Mouse (Mus musculus): ENCODE results near the gene Klf12.
A peak's percentile ranks its signal among the peaks of the same experiment; 100 is the strongest.

Klf12 gene

DNA sequence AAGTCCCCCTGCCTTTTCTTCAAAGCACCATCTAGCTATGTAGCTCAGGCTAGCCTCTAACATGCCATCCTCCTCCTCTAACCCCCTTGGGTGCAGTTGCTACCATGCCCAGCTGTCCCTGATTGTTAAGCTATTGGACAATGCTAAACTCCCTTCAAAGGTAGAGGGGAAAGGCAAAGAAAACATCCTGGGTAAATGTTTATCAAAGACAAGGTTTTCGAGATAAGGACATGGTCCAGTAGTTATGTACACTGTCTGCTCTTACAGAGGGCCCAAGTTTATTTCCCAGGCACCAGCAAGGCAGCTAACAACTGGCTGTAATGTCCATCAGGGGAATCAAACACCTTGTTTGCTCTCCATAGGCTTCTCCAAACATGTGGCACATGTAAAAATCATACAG, 53.1 kb downstream of the Klf12 start:
- no peak for DNase-seq

DNA sequence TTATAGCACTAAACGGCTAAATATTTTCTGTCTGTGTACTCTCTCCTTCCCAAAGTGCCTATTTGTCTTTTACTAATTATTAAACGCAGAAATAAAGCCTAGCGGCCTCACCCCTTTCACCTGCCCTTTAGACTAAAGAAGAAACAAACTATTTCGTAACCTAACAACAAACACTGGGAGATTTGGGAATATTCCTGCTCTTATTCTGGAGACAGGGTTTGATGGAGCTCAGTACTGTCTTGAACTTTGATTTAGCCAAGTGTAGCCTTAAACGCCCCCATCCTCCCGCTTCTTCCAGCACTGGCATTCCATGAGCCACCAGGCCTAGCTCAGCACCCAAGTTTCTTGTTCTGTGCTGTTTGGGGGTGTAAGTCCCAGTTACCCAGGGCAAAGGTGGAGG, 56.4 kb downstream of the Klf12 start:
- DNase-seq = no peak

DNA sequence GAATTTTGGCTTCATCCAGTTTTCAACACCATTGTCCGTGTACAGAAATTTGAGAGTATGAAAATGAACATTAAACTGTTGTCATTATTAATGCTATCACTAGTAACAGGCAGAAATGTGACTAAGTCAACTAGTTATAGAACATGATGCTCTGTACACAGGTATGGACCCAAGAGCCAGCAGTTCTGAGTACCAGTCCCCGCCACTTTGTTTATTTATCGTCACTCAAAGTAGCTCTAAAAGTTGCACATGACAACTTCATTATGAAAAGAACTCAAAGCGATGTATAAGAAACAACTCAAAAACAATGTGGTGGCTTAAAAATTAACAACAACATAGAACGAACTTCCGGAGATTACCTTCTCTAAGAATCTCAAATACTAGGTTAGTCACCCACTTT, 56.8 kb downstream of the Klf12 start:
- DNase-seq = no peak

DNA sequence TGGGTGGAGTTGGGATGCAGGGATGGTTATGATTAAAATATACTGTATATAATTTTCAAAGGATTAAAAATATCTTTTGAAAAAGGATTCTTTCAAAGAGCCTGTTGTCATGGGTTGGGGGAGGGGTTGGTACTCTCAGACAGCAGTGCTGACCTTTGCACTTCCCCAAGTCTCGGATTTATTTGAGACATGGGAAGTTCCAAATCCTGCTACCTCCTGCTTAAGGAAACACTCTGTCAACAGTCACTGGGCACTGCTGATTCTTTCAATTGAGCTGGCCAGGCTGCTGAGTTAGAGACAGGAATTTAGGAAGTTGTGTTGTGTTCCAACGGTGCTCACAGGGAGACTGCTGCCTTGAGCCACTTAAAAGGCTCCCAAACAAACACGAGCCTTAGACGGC, 60.3 kb downstream of the Klf12 start:
- DNase-seq = peak; percentile 7 to 27

DNA sequence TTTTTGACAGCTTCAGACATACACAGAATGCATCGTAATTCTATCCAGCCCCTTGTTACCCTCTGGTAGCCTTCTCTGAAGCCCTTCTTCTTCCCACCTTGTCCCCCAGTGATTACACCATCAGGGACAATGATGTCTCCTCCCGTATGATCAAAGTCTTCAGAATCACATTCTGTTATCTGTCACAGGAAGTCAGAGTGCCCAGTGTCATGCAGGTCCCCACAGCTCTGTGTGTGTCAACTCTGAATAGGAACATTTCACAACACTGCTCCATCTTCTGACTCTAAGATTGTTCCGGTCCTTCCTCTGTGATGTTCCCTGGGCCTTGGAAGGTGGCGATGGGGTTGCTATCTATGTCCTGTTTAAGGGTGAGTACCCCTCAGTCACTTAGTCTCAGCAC, 62.2 kb downstream of the Klf12 start:
- DNase-seq = no peak

DNA sequence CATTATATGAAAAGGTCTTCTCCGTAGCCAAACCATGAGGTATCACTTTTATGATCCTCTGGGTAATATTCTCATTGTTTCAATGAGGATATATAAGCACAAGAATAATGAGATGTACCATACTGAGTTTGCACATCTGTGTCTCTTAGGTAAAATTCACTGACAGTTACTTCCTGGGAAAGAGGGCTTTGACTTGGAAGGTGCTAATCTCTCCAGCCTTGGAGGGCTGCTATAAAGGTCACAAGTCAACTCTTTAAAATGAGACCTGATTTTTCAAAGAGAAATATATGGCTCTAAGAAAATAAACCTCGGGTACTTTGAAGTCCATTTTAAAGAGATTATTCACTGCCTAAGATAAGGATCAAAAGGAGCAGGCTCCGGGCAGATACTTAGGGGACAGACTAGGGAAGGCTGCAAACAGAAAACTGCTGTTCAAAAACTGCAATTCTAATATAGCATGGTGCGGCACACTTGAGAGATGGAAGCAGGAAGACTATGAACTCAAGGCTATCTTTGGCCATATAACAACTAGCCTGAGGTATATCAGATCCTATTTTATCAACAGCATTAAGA, 69.2 kb downstream of the Klf12 start:
- no peak for DNase-seq

DNA sequence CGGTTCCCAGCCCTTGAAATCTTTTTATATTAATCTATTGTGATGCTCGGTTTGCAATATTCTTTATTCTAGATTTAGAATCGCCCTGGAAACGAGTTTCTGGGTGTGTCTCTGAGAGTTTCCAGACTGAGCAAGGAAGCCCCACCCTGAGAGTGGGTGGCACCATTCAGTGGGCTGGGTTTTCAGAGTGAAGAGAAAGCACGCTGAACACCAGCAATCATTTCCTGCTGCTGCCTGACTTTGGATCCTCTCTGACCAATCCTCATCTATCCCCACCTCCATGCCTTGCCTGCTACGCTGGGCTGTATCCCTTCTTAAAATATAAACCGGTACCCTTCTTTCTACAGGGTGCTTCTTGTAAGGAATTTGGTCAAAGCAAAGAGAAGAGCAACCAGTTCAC, 71.4 kb downstream of the Klf12 start:
- DNase-seq = no peak

DNA sequence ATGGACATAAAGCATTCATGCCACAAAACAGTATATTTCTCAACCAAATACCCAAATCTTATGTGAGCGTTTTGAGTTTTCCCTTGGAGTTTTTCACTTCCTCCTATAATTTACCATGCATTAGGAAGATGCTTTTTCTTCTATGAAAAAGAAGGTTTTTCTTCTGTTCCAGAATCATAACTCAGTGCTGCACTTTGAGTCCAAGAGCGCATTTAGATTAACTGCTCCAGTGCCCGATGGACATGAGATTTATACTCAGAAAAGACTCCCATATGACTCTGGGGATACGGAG, 72.7 kb downstream of the Klf12 start:
- DNase-seq = no peak

DNA sequence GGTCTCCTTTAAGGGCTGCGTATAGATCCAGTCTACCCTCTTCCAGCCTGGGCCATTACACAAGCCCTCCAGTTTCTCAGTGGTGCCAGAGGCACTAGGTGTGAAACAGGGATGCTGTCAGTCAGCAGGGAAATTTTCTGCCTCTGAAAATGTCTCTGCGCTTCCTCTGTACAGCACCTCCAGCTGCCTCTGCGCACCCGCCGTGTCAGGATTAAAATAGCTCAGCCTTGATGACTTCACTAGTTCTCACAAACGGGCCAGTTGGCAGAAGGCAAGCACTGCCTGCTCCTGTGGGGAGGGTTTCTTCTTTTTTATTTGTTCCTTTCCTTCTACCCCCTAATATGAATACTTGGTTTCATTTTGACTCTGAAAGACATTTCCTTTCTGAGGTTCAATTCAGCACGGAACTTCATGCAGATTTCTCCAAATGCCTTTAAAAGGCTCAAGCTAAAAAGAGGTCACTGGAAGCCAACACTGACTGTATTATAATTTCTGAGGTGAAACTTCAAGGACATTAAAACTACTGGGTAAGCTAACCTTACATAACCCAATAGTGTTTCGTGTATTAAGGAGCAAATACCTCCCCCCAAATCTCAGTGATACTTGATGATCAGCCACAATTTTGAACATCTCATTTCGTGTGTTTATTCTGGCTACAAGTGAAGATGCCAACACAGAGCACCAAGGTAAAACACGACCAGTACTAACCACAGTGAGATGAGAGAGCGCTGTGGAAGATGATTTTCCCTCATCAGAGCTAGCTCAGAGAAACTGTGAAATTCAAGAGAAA, 73.2 kb downstream of the Klf12 start:
- peak; percentile 13 to 24 for DNase-seq

DNA sequence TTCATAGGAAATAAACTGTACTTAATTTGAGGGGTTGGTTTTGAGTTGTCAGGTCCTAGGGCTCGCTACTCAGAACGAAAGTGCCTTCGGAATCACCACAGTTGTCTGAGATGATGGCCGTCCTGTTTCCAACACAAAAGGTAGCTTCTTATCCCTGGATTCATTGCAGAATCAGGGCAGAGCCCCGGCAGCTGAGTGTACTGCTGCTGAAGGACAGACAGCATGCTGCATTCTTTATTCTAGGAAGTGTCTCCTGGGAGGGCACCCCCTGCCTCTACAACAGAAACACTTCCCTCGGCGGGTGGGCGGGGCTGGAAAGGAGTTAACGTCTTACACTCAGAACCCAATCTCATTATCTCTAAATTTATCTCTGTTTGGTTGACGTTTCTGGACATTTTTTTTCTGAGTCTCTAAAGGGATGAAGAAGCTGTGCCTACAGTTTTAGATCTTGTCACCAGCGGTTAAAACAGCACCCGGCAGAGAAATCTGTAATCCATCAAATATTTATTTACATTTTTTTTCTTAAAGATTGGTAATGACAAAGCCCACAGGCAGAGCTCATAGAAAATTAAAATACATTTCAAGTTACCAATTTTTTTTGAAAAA, 74.6 kb downstream of the Klf12 start:
- DNase-seq = peak in 1 of 2 experiments; percentile 8

DNA sequence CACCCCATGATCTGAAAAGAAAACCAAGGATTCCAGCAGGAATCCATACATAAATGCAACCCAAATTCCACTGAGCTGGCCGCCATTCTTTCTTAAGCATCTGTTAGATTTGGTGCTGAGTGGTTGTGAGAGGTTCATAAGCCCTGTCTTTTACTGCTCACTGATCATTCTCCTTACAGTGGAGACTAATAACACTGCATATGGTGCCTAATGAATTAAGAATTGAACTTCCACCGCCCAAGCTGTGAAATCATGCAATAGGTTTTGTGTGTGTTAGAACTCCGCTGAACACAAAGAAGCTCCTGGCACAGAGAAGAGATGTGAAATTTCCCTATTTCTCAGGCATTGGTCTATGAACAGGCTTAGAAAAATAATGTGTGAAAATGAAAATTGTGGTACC, 77.4 kb downstream of the Klf12 start:
- no peak for DNase-seq

DNA sequence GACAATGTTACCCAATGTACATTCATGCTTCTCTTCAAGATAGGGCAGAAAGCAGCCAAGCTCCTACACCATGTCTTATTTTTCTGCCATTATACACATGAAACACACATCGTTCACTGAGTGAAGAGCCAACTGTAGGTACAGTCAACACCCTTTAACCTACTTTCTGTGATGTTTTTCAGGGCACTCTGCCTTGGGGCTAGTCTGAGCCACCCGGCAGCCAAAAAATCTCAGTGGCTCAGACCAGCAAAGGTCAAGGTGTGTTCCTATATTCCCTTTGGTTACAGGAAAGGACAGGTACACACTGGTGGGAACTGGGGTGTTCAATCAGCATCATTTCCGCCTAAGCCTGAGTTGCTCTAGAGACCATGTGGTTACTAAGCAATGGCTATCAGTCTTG, 78.3 kb downstream of the Klf12 start:
- no peak for DNase-seq

DNA sequence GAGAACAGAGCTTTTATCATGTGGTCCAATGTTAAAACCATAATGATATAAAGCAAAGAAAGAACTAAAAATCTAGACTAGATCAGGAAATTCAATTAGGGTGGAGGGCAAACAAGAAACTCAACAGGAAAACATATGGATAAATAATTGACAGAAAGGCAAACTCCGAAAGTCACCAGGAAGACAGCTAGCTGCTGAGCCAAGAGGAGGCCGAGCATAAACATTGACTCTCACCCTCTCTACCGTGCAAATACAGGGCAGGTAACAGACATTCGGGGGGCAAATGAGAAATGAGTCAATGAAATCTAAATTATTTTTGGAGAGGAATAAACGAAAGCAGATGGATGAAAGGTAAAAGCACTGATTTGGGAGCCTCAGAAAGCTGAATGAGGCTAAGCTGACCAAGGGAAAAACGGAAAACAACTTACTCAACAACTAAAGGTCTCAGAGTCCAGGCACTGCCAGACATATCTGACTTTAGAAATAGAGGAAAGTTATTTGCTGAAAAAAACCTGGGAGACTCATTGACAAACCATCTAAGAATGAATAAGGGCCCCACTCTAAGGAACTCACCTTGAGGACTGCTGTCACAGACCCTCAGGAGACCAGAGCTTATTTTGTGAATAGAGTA, 84.3 kb downstream of the Klf12 start:
- DNase-seq = no peak

DNA sequence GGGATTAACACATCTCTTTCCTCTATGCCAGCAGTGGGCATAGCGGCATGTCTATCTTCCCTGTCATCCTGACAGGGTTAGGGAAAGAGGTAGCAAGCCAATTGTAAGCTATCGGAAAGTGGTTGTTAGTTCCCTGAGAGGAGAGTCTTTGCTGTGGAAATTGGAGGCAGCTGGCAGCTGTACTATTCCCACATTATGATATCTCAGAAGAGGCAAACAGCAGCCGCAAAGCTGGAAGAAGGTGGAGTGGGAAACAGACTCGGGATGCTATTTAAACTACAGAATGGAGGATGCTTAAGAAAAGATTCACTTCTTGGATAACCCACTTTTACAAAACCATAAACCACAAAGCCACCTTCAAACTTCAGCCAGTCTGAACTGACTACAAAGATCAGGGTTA, 85.8 kb downstream of the Klf12 start:
- no peak for DNase-seq

DNA sequence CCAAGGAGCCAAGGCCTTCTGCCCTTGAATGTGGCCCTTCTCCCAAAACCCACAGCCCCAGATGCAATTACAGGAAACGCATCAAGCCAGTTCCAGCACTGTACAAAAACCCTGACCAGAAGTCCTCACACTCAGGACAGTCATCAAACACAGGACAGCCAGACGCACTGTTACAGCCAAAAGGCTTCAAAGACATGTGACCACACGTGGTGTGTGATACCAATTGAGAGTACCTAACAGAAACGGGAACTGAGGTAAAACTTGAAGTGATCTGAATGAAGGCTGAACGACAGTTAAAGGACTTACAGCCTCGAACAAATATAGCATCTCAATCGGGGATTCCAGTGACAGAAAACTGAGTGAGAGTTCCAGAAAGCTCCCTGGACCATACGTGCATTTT, 87.3 kb downstream of the Klf12 start:
- DNase-seq = no peak

DNA sequence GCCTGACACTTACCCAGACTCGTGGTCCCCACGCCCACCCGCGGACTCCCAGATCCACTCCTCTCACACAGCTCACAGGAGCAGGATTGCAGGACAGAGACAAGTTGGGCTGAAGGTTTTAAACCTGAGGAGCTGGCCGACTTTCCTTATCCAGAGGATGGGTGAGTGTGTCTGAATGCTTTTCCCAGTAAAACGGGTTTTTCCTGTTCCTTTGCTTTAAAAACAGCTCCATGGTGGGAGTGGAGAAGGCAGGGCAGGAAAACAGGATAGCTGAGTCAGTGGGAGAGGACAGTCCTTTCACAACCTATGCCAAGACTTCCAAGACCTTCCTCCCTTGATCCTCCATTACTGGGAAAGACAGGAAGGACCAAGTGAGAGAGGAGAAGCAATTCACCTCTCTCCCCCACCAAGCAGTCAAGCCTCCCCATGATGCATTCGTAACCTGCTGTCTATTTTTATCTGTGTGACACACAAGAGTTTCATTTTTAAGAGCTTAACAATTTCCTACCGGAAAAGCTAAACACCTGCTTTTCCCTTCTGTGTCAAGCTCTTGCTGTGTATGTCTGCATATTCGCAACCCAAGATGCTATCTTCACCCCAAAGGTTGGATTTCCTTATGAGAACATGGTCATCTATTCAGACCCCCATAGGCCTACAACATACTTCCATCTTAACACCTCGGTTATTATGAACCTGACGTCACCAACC, 94.8 kb downstream of the Klf12 start:
- no peak for DNase-seq

DNA sequence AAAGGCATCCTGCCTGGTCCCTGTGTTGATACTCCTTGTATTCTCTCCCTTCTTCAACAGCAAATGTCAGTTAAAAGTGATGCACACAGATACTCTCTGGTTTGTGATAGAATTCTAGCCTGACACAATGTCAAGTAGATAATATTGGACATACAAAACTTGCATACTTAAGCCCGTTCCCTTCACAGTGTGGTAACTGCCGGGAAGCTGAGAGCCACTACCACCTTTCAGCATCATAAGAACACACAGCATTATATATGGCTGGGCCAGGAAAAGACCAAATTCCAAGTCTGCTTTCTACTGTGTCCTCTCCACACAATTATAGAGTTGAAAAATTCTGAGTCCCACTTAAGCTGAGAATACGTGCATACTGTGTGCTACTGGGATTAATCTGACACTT, 97.1 kb downstream of the Klf12 start:
- no peak for DNase-seq

DNA sequence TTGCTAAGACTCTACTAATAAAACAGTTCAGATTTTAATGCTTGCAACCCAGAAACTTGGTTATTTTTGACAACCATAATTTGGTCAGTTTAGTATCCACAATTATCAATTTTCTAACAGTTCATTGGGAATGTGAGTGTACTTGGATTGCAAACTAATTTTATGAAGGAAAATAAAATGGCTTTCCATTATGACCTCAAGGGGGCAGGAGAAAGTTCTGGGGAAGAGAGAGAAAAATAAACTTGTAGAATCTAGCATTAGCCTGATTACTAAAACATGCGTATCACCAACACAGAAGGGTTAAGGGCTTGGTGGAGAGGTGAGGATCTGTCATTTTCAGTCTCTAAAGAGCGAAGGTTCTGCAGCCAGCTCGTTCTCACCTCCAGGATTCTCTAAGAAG, 106.7 kb downstream of the Klf12 start:
- DNase-seq = no peak

DNA sequence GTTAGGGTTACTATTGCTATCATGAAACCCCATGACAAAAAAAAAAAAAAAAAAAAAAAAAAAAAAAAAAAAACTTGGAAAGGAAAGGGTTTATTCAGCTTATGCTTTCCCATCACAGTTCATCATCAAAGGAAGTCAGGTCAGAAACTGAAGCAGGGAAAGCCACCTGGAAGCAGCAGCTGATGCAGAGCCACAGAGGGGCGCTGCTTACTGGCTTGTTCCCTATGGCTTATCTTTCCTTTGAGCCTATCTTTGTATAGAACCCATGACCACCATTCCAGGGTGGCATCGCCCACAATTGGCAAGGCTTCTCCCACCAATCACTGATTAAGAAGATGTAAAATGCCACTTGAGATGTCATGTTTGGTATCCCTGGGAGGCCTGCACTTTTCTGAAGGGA, 119.4 kb downstream of the Klf12 start:
- no peak for DNase-seq

DNA sequence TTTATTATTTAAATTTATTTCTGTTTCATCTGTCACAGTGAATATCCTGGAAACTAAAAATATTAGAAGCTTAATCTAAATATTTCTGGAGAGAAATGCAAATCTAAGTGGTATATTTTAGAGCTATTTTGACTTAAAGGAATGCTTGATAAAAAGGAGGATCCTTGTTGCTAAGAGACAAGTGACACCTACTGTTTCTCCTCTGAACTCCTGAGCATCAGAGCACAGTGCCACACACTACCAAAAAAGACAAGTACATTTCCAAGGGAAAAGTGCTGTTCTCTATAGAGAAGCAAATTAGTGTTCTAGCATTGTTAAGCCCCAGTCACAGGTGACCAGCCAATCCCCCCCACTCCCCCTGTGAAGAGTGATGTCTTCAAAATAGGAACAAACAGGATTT, 127.8 kb downstream of the Klf12 start:
- DNase-seq = no peak

DNA sequence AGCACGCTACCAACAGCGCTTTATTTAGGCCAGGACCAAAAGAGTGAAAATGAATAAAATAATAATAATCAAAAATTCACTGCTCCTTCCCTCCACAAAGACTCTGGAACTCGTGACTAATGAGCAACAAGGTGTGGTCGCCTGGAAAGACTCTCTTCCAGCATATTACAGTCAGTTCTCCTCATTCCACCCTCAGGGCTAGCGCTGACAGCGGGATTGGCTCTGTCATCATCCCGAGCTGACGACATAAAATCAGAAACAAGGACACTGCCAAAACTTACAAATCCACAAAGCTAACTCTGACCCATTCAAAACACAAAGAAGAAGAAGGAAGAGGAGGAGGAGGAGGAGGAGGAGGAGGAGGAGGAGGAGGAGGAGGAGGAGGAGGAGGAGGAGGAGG, 136.8 kb downstream of the Klf12 start:
- no peak for DNase-seq

DNA sequence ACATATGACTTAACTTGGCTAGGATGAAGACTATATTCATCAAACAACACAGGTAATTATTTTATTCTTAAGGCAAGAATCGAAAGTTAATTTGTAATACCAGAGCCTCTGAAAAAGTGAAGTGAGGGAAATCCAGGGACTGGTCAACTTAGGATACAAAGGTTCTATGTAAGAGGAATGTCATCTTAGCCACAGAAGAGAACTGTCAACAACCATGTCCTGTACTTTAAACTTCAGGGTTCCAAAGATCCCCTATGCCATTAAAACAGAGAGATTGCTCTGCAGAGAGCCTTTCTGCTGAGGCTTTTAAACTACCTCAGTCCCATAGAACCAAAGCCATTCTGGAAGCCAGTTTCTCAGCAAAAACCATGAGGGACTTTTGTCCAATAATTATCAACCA, 144.1 kb downstream of the Klf12 start:
- no peak for DNase-seq

DNA sequence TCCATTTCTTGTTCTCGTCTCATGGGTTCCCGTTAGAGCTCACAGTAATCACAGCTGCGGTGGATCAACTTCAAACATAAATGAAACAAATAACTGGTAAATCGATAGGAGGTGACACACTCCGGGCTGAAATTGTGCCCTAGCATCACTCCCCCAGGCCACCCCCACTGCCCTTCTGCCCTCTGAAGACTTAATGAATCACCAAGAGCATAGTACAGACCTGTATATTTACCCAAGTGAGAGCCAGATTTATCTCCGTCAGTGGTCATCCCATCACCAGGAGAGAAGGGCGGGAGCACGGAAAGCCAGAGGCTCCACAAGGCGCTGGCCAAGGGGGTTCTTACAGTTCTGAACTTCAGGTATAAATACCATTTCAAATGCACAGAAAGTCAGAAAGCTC, 150.2 kb downstream of the Klf12 start:
- DNase-seq = peak; percentile 7 to 25

DNA sequence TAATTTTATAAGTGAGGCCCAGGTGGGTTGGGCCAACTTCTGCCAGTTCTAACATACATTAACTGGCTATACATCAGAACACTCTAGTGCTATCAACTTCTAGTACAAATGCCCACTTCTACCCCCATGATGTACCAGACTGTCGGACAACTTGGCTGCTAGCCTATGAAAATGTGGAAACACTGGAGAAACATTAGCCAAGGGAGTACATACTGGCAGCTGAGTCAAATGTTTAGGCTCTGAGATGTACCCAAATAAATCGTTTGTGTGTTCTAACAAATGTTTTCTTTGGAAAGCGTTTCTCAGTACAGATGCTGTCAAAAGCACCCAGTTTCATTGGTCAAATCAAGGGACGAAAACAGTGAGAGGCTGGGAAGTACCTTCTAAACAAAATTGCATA, 152.0 kb downstream of the Klf12 start:
- DNase-seq = no peak

Data from kidney, postnatal 4 days (tissue).